Mouse (Mus musculus) intestine, postnatal 0 days (tissue): ENCODE results near the gene Slc38a10. TPM values are rescaled to one million over a fixed set of nuclear protein-coding genes. Genes with fewer than 3 reads are reported as not detected.

Source experiments
- ATAC-seq: fragments of 200-750 bp; cut with Nextera tagmentation; 2 replicates; pipeline ENCODE4 v1.8.0; 2017; ENCODE audit warnings: mild to moderate bottlenecking, moderate TSS enrichment, moderate library complexity
- H3K27ac ChIP-seq: fragments of 300-500 bp; sonication (generic); 2 replicates; pipeline ENCODE4 v1.5.1; 2014; ENCODE audit warnings: mild to moderate bottlenecking, low read depth, low read length, moderate library complexity
- H3K27me3 ChIP-seq: fragments of 300-500 bp; sonication (generic); replicated peaks from 2 replicates; pipeline ENCODE4 v1.6.1; 2014; ENCODE audit warnings: low read length, mixed read lengths; ENCODE audit not compliant: control insufficient read depth, insufficient read depth
- H3K36me3 ChIP-seq: fragments of 300-500 bp; sonication (generic); 2 replicates; pipeline ENCODE4 v1.6.1; 2014; ENCODE audit warnings: mild to moderate bottlenecking, moderate library complexity; ENCODE audit not compliant: control insufficient read depth, insufficient read depth
- H3K4me1 ChIP-seq: fragments of 300-500 bp; sonication (generic); replicated peaks from 2 replicates; pipeline ENCODE4 v1.6.1; 2014; ENCODE audit warnings: antibody characterized with exemption, low read length, mixed read lengths; ENCODE audit not compliant: control insufficient read depth, insufficient read depth
- H3K4me2 ChIP-seq: fragments of 300-500 bp; sonication (generic); replicated peaks from 2 replicates; pipeline ENCODE4 v1.6.1; 2014; ENCODE audit warnings: low read depth, mild to moderate bottlenecking, moderate library complexity
- H3K4me3 ChIP-seq: fragments of 300-500 bp; sonication (generic); 2 replicates; pipeline ENCODE4 v1.5.1; 2014; ENCODE audit warnings: low read depth, low read length
- H3K9ac ChIP-seq: fragments of 300-500 bp; sonication (generic); 2 replicates; pipeline ENCODE4 v1.6.1; 2014; ENCODE audit warnings: mild to moderate bottlenecking, low read depth, low read length
- H3K9me3 ChIP-seq: fragments of 300-500 bp; sonication (generic); 2 replicates; pipeline ENCODE4 v1.6.1; 2016; ENCODE audit warnings: mixed run types; ENCODE audit not compliant: control insufficient read depth
- CTCF ChIP-seq: sonication (generic); IDR thresholded peaks from 2 replicates; pipeline ENCODE4 v1.5.1; 2016; ENCODE audit warnings: low read depth, mild to moderate bottlenecking, control low read depth, antibody characterized with exemption, moderate library complexity
- WGBS: fragments of 180-500 bp; shearing (Covaris S2); extraction: QIAGEN DNeasy Blood & Tissue Kit; methylation state at CpG from one replicate; pipeline ENCODE4 v1.1.7; 2014; 5-methylcytosine and 5-hydroxymethylcytosine counted together
- polyA plus RNA-seq: library from polyadenylated mRNA; unstranded; fragments of >200 nt; fragmentation: Nextera tagmentation; extraction: Ambion mirVana; gene quantifications from 2 replicates; pipeline ENCODE4 v1.2.1, GENCODE M21; 2015

Slc38a10 gene
- polyA plus RNA-seq, 1 experiment from 2014 or later = 56.4 TPM

DNA sequence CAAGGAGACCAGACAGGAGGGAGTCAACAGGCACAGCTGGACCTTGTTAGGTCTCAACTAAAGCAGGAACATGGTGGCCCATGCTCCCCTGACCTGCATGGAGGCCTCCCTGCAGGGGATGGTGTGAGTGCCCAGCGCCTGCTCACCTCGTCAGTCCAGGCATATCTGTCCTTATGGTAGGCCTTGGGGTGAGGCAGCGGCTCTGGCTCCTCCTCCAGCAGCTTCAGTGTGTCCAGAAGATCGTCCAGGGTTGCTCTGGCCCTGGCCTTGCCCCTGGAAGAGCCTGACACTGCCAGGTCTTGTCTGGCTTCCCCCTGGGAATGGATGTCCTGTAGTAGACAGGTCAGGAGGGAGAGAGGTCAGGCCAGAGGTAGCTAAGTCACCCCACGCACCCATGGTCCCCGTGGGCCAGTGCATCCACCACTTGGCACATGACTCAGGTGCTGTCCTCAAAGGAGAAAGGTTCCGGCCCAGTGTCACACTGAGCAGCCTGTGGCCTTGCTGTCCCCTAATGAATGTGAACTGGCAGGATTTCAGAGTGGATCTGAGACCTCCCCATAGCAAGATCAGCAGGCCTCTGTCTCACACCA is 79.3 kb downstream of the Slc38a10 start:
- H3K4me2 ChIP-seq = no peak overlapping the region
- no peaks in the 10 kb centered on the region for H3K9me3 ChIP-seq
- no peaks in the 10 kb centered on the region for H3K4me1 ChIP-seq
- no peak for TF ChIP-seq CTCF
- H3K9ac ChIP-seq = no peak overlapping the region
- H3K4me3 ChIP-seq = no peak overlapping the region
- WGBS = 92% methylated on average over 7 of the region's 7 CpGs
- H3K36me3 ChIP-seq = peaks cover 64% of the 10 kb centered on the region; the same call in 1 of the 2 replicates
- no peak overlapping the region for H3K27ac ChIP-seq
- no peaks in the 10 kb centered on the region for H3K27me3 ChIP-seq
- ATAC-seq = no peak

DNA sequence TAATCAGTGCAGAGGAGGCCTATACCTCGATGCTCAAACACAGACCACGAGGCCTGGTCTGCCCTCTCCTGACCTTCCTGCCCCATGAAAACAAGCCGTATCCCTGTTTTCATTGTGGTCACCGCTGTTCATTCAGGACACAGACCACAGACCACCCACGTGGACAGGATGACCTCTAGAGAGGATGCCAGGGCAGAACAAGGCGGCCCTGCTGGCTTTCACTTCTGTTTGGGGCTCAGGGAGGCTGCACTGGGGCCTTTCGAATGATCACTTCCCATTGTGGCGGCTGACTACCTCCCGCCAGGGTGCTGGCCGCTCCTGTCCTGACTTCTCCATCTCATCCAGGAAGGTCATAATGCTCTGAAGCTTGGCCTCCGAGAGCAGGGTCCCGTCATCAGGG is 80.1 kb downstream of the Slc38a10 start:
- H3K36me3 ChIP-seq = peaks cover 63% of the 10 kb centered on the region; the same call in 1 of the 2 replicates
- no peak overlapping the region for H3K4me2 ChIP-seq
- H3K4me1 ChIP-seq = no peaks in the 10 kb centered on the region
- H3K27ac ChIP-seq = no peak overlapping the region
- H3K9ac ChIP-seq = no peak overlapping the region
- no peaks in the 10 kb centered on the region for H3K27me3 ChIP-seq
- 73% methylated on average over 12 of the region's 12 CpGs for WGBS
- no peak overlapping the region for H3K4me3 ChIP-seq
- H3K9me3 ChIP-seq = no peaks in the 10 kb centered on the region
- no peak for ATAC-seq
- no peak for TF ChIP-seq CTCF

DNA sequence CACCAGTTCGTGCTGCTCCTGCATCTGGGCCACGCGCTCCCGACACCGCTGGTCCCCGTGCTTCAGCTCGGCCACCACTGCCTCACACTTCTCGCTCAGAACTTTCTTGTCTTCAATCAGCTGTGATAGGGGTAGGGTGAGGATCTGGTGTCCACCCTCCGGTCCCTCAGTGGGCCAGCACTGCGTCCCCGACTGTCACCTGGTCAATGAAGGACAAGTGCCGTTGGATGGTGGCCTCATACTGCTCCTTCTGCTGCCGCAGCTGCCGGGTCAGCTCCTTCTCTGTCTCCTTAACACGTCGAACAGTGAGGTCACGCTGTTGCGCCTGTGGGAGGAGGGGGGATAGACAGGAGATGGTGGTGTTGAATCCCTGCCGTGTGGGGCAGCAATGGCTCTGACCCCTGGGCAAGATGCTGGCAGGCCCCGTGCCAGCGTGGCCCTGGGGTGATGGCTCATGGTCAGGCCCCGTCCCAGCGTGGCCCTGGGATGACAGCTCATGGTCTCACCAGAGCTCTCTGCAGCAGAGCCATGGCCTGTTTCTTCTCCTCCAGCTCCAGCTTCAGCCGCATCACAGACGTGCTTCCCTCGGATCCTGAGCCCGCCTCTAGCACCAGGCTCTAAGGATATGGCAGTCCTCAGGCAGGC is 80.7 kb downstream of the Slc38a10 start:
- ATAC-seq = no peak
- no peak for TF ChIP-seq CTCF
- Histone ChIP-seq H3K4me2 (no peak overlapping the region), H3K4me3 (no peak overlapping the region), H3K9me3 (no peaks in the 10 kb centered on the region), H3K27me3 (no peaks in the 10 kb centered on the region), H3K4me1 (no peaks in the 10 kb centered on the region), H3K36me3 (peaks cover 60% of the 10 kb centered on the region; the same call in 1 of the 2 replicates), H3K27ac (no peak overlapping the region), H3K9ac (no peak overlapping the region)
- 94% methylated on average over 27 of the region's 27 CpGs for WGBS

DNA sequence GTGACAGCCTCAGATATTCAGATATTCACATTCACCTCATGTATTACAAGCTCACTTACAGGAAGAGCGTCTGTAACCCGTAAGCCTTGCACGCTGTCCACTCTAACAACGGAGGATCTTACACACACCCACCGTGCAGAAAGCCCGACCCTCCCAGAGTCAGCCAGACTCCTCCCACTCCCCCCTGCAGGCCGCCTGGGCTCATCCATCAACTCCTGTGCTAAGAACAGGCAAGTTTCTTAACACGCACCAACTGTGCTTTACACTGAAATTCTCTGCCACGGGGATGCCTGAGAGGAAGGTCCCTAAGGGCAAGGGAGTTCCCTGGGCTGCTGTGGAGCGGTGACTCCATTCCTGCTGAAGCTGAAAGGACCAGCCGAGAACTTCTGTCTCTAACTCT is 81.9 kb downstream of the Slc38a10 start:
- no peak for ATAC-seq
- H3K9me3 ChIP-seq = no peaks in the 10 kb centered on the region
- H3K27ac ChIP-seq = no peak overlapping the region
- H3K4me2 ChIP-seq = no peak overlapping the region
- 56% methylated on average over 11 of the region's 11 CpGs for WGBS
- H3K36me3 ChIP-seq = peaks cover 66% of the 10 kb centered on the region; the same call in 1 of the 2 replicates
- H3K4me1 ChIP-seq = no peaks in the 10 kb centered on the region
- no peak for TF ChIP-seq CTCF
- H3K27me3 ChIP-seq = no peaks in the 10 kb centered on the region
- no peak overlapping the region for H3K4me3 ChIP-seq
- H3K9ac ChIP-seq = no peak overlapping the region

DNA sequence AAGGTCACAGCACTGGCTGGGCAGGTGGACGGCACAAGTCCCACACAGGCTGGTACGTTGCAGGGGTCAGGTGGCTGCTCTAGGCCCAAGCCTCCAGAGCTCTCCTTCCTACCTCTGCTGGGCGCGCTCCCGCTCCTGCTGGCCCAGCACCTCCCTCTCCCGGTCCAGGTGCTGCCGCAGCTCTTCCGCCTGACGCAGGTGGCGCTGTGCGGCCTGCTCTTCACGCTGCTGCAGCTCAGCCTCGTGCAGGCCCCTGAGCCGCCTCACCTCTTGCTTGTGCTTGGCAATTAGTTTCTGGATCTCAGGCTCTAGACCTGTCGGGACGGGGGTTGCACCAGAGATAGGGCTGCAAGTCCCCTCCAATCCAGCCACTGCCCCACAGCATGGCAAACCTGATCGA is 83.3 kb downstream of the Slc38a10 start:
- no peak overlapping the region for H3K4me3 ChIP-seq
- TF ChIP-seq CTCF = peak; percentile 67
- no peaks in the 10 kb centered on the region for H3K4me1 ChIP-seq
- no peak overlapping the region for H3K27ac ChIP-seq
- peaks cover 67% of the 10 kb centered on the region; the same call in 1 of the 2 replicates for H3K36me3 ChIP-seq
- no peaks in the 10 kb centered on the region for H3K9me3 ChIP-seq
- H3K27me3 ChIP-seq = no peaks in the 10 kb centered on the region
- no peak overlapping the region for H3K4me2 ChIP-seq
- no peak overlapping the region for H3K9ac ChIP-seq
- 53% methylated on average over 17 of the region's 17 CpGs for WGBS
- peak; percentile 25; the same call in 1 of the 2 replicates for ATAC-seq

DNA sequence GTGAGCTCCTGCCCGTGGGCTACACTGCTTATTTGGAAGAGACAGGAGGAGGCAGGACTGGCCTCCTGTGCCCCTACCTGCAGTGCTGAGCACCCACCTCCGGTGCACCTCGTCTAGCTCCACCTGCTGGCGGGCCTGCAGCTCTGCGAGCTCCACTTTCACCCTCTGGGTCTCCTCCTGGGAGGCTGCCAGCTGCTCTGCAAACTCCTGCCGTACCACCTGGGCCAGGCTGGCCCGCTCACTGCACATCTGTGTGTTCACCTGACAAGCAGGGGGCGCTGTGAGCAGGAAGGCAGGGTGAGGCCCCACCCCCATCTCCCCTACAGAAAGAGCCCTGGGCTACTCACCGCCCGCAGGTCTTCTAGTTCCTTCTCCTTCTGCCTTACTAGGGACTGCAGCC is 85.9 kb downstream of the Slc38a10 start:
- Histone ChIP-seq H3K9me3 (no peaks in the 10 kb centered on the region), H3K27me3 (no peaks in the 10 kb centered on the region), H3K9ac (no peak overlapping the region), H3K27ac (no peak overlapping the region), H3K36me3 (peaks cover 43% of the 10 kb centered on the region; the same call in 1 of the 2 replicates), H3K4me1 (no peaks in the 10 kb centered on the region), H3K4me3 (no peak overlapping the region), H3K4me2 (no peak overlapping the region)
- peak; percentile 30; the same call in 1 of the 2 replicates for ATAC-seq
- 36% methylated on average over 10 of the region's 10 CpGs for WGBS
- peak; percentile 88 for TF ChIP-seq CTCF
